Mouse (Mus musculus): ENCODE results near the gene Leng1. TPM values are rescaled to one million over a fixed set of nuclear protein-coding genes. Genes with fewer than 3 reads are reported as not detected.
A peak's percentile ranks its signal among the peaks of the same experiment; 100 is the strongest.

The Leng1 gene
- polyA plus RNA-seq, 1 experiment from 2014 or later: 10.5 TPM

DNA sequence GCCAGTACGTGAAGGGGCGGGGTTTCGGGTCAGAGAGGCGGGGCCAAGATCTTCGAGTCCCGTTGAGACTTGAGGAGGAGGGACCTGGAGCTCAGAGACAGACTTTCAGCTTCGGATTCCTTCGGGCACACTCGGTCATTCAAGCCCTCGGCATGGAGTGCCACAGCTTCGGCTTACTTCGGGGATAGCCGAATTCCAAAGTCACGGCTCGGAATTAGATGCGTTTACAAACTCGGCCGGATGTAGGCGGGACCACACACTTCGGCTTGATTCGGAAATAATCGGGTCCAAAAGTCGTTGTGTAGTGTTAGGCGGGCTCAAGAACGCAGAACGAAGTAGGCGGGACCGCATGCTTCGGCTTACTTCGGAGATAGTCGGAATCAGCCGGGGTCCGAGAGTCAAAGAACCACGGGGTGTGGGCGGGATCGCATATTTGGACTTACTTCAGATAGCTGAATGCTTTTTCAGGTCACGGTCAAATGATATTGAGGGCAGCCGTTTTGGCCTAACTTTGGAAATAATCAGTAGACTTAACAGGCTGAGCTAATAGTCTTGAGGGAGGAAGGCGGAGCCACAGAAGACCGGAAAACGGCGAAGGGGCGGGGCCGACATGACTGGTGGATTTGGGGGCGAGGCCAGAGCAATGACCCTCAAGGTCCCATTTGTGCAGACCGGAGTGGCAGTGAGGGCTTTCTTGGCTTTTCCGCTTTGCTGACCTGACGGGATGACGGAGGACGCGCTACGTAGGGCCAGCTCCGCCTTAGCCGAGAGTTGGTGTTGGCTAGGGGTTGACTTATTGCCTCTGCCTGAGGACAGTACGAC lies 27.6 kb upstream of the Leng1 start, which contains the start of gene Mboat7:
TSS of gene Mboat7 (minus strand) at position 537 of the 822 bp plus-strand sequence.
- WGBS: under 1% methylated on average over 55 of the region's 55 CpGs
- Histone ChIP-seq H3K4me1 (replicated peaks; ENCODE audit: control insufficient read depth, insufficient read depth, low read length) (peaks cover 19% of the 10 kb centered on the region), H3K4me2 (replicated peaks) (peak within 1 kb of the TSS; percentile 88), H3K4me3 (replicated peaks; ENCODE audit: low read length) (peak within 1 kb of the TSS; percentile 88), H3K27ac (peak within 1 kb of the TSS; percentile 93), H3K36me3 (replicated peaks; ENCODE audit: control insufficient read depth, insufficient read depth) (peaks cover 44% of the 10 kb centered on the region), H3K27me3 (ENCODE audit: control insufficient read depth, insufficient read depth, low read length) (no peaks in the 10 kb centered on the region), H3K9me3 (ENCODE audit: control insufficient read depth, low read length) (no peaks in the 10 kb centered on the region), H3K9ac (peak within 1 kb of the TSS; percentile 93)
- DNase-seq (ENCODE audit: low spot score): peak; percentile 98
- peak; percentile 94 for ATAC-seq (ENCODE audit: low FRiP score)

DNA sequence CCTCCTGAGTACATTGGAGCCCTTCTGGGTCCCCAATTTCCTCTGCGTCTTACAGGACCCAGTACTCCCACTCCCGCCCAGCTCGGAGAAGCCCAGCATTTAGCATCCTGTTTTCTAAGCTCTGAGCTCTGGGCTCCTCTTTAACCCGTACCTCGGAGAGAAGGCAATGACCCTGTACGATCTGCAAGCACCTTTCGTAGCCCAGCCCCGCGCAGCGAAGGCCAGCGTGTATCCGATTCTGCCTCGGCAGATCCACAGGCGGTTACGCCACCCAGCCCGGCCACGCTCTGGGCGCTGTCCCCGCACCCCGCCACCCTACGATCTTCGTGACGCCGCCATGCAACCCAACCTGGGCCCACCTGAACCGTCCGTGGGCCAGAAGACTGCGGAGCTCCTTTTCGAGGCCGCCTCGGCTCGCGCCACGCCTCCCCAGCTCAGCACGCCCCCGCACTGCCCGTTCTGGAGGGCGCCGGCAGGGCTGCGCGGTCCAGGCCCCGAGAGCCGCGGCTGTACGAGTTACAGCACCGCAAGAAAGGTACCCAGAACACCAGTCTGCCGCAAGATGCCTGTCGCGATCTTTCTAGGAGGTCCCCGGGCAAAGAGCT lies 26.8 kb upstream of the Leng1 start, which contains the start of gene Tsen34:
TSS of gene Tsen34 (plus strand) at position 482 of the 605 bp plus-strand sequence.
- peak within 1 kb of the TSS; percentile 88 for H3K4me2 ChIP-seq (replicated peaks)
- H3K4me3 ChIP-seq (replicated peaks; ENCODE audit: low read length): peak within 1 kb of the TSS; percentile 88
- under 1% methylated on average over 49 of the region's 49 CpGs for WGBS
- H3K27me3 ChIP-seq (ENCODE audit: control insufficient read depth, insufficient read depth, low read length): no peaks in the 10 kb centered on the region
- peak within 1 kb of the TSS; percentile 93 for H3K27ac ChIP-seq
- H3K9me3 ChIP-seq (ENCODE audit: control insufficient read depth, low read length): no peaks in the 10 kb centered on the region
- DNase-seq (ENCODE audit: low spot score) (no peak), ATAC-seq (ENCODE audit: low FRiP score) (no peak; the same call in 1 of the 2 replicates)
- peak within 1 kb of the TSS; percentile 93 for H3K9ac ChIP-seq
- peaks cover 40% of the 10 kb centered on the region for H3K36me3 ChIP-seq (replicated peaks; ENCODE audit: control insufficient read depth, insufficient read depth)
- peaks cover 19% of the 10 kb centered on the region for H3K4me1 ChIP-seq (replicated peaks; ENCODE audit: control insufficient read depth, insufficient read depth, low read length)

DNA sequence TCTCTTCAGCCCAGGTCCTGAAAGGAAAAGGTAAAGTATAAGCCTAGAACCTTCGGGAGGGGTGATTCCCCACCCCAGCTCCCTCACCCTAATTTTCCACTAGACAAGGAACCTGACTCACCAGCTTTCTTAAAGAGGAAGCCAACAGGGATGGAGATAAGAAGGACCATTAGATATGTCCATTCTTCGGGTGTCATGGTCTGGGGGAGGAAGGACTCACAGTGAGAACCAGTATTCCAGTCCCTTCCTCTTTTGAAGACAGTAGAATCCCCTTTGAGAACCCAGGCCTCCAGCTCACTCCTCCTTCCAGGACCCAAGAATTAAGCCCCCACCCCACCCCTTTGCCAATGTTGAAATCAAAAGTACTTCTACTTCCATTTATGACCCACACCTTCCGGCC lies 26.3 kb upstream of the Leng1 start:
- Histone ChIP-seq H3K9ac (peak overlapping the region; percentile 93), H3K4me3 (replicated peaks; ENCODE audit: low read length) (peak overlapping the region; percentile 88), H3K4me1 (replicated peaks; ENCODE audit: control insufficient read depth, insufficient read depth, low read length) (peaks cover 19% of the 10 kb centered on the region), H3K27me3 (ENCODE audit: control insufficient read depth, insufficient read depth, low read length) (no peaks in the 10 kb centered on the region), H3K9me3 (ENCODE audit: control insufficient read depth, low read length) (no peaks in the 10 kb centered on the region), H3K36me3 (replicated peaks; ENCODE audit: control insufficient read depth, insufficient read depth) (peaks cover 40% of the 10 kb centered on the region), H3K4me2 (replicated peaks) (peak overlapping the region; percentile 88), H3K27ac (peak overlapping the region; percentile 93; the same call in 1 of the 2 replicates)
- WGBS: 38% methylated on average over 3 of the region's 3 CpGs
- ATAC-seq (ENCODE audit: low FRiP score): no peak
- DNase-seq (ENCODE audit: low spot score): no peak

DNA sequence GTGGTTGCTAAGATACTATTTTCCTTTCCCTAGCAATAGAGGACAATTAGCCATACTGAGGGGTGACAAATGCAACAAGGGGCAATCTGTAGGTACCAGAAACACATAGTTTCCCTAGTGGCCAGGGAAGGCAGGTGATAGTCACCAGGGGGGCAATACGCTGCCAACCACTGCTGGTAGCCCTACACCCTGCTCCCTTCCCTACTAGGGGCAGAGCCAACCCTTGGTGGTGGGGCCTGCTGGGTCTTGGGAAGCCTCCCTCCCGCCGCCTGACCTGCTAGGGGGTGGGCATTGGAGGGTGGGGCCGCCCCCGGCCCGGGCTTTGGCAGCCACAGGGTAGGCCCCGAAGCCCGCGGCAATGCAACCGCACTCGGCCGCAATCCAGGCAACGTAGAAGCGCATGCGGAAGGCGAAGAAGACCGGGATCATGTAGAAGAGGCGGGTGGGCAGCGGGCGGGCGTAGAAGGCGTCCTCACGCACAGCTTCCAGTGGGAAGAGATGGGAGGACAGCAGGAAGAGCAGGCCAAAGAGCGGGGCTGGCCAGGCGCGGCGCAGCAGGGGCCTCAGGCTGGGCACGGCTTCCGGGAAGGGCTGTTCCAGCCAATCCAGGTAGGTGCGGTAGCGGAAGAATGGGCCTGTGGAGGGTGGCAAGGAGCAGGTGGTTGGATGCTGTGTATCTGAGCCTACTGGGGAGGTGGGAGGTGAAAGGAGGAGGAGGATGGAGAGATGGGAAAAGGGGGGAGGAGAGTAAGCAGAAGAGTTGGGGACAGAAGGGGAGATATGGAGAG lies 20.0 kb upstream of the Leng1 start:
- Histone ChIP-seq H3K4me2 (replicated peaks) (no peak overlapping the region), H3K36me3 (replicated peaks; ENCODE audit: control insufficient read depth, insufficient read depth) (peaks cover 62% of the 10 kb centered on the region), H3K4me1 (replicated peaks; ENCODE audit: control insufficient read depth, insufficient read depth, low read length) (peaks cover 10% of the 10 kb centered on the region; the same call in 1 of the 2 replicates), H3K9me3 (ENCODE audit: control insufficient read depth, low read length) (no peaks in the 10 kb centered on the region), H3K27ac (no peak overlapping the region), H3K4me3 (replicated peaks; ENCODE audit: low read length) (no peak overlapping the region), H3K9ac (no peak overlapping the region), H3K27me3 (ENCODE audit: control insufficient read depth, insufficient read depth, low read length) (no peaks in the 10 kb centered on the region)
- WGBS: 78% methylated on average over 31 of the region's 31 CpGs
- no peak for DNase-seq (ENCODE audit: low spot score)
- ATAC-seq (ENCODE audit: low FRiP score): 0 out of 2 replicates have a peak, but pooled peaks have one; percentile 21

DNA sequence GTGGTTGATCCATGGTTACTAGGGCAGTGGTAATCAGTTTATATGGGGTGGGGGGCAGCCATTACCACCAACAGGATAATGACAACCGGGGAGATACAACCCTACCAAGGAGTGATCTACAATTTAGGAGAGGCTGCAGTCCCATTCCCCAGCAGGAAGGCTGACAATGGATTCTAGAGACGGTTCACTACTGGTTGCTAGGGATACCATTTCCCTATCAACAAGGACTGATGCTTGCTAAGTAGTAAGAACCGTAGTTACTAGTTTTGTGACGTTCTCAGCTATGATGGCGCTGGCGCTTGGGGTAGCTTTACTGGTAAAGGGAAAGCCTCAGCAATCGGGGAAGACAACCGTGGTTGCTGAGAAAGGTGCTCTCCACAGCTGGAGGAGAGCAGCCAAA lies 19.1 kb upstream of the Leng1 start:
- no peaks in the 10 kb centered on the region for H3K9me3 ChIP-seq (ENCODE audit: control insufficient read depth, low read length)
- H3K4me3 ChIP-seq (replicated peaks; ENCODE audit: low read length): no peak overlapping the region
- no peaks in the 10 kb centered on the region for H3K27me3 ChIP-seq (ENCODE audit: control insufficient read depth, insufficient read depth, low read length)
- WGBS: 67% methylated on average over 8 of the region's 8 CpGs
- H3K4me2 ChIP-seq (replicated peaks): no peak overlapping the region
- DNase-seq (ENCODE audit: low spot score): no peak
- peak overlapping the region; percentile 73 for H3K27ac ChIP-seq
- ATAC-seq (ENCODE audit: low FRiP score): no peak
- H3K4me1 ChIP-seq (replicated peaks; ENCODE audit: control insufficient read depth, insufficient read depth, low read length): peaks cover 10% of the 10 kb centered on the region; the same call in 1 of the 2 replicates
- H3K36me3 ChIP-seq (replicated peaks; ENCODE audit: control insufficient read depth, insufficient read depth): peaks cover 62% of the 10 kb centered on the region
- no peak overlapping the region for H3K9ac ChIP-seq

DNA sequence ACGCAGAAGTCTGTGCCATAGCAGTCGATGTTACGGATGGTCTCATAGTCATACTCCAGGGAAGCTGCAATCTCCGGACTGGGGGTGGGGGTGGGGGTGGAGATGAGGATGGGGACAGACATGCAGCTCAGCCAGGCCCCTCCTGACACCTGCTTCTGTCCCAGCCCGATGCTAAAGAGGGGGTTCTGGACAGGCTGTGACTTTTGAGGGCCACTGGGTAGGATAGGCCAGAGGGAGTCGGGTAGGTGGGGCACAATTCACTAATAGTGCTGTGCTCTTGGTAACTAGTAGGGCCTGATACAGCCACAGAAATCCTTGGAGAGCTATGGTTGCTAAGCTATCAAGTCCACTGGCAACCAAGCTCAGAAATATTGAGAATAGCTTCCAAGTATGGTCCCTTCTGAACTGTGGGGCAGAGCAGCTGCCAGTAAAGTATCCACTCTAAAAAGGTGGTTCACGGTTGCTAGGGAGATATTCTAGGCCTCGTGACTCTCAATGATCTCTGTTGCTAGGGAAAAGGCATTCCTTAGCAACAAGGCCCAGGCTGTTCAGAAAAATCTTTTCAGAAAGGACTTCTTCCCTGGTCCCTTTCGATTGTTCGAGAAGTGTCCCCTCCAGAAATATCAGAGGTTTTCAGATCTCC lies 18.4 kb upstream of the Leng1 start:
- peak overlapping the region; percentile 73 for H3K27ac ChIP-seq
- H3K27me3 ChIP-seq (ENCODE audit: control insufficient read depth, insufficient read depth, low read length): no peaks in the 10 kb centered on the region
- no peaks in the 10 kb centered on the region for H3K9me3 ChIP-seq (ENCODE audit: control insufficient read depth, low read length)
- no peak overlapping the region for H3K4me2 ChIP-seq (replicated peaks)
- H3K36me3 ChIP-seq (replicated peaks; ENCODE audit: control insufficient read depth, insufficient read depth): peaks cover 63% of the 10 kb centered on the region
- DNase-seq (ENCODE audit: low spot score) (peak; percentile 53), ATAC-seq (ENCODE audit: low FRiP score) (peak; percentile 76)
- 48% methylated on average over 10 of the region's 10 CpGs for WGBS
- no peak overlapping the region for H3K4me3 ChIP-seq (replicated peaks; ENCODE audit: low read length)
- H3K4me1 ChIP-seq (replicated peaks; ENCODE audit: control insufficient read depth, insufficient read depth, low read length): peaks cover 10% of the 10 kb centered on the region; the same call in 1 of the 2 replicates
- H3K9ac ChIP-seq: no peak overlapping the region

DNA sequence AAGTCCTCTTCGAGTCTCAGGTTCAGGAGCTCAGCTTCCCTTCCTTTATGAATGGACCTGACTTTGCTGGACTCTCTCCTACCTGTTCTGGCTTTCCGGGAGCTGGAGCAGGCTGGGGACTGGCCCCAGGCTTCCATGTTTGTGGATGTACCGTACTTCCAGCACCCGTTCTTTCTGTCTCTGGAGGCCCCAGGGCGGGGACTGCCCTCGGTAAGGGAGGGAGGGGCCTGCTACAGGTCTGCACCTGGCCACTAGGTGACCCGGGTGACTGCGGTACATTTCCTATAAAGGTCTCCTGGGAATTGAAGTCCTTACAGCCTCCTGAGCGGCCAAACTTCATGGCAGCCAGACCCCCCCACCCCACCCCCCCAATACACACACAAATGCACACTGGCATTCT lies 11.7 kb upstream of the Leng1 start, which contains the start of gene Tmc4:
TSS of gene Tmc4 (minus strand) at position 212 of the 400 bp plus-strand sequence.
- ATAC-seq (ENCODE audit: low FRiP score) (no peak), DNase-seq (ENCODE audit: low spot score) (no peak)
- no peak within 1 kb of the TSS for H3K4me3 ChIP-seq (replicated peaks; ENCODE audit: low read length)
- no peak within 1 kb of the TSS for H3K9ac ChIP-seq
- 65% methylated on average over 9 of the region's 9 CpGs for WGBS
- H3K27ac ChIP-seq: no peak within 1 kb of the TSS
- H3K4me2 ChIP-seq (replicated peaks): no peak within 1 kb of the TSS
- H3K9me3 ChIP-seq (ENCODE audit: control insufficient read depth, low read length): no peaks in the 10 kb centered on the region
- H3K27me3 ChIP-seq (ENCODE audit: control insufficient read depth, insufficient read depth, low read length): no peaks in the 10 kb centered on the region
- no peaks in the 10 kb centered on the region for H3K4me1 ChIP-seq (replicated peaks; ENCODE audit: control insufficient read depth, insufficient read depth, low read length)
- peaks cover 31% of the 10 kb centered on the region for H3K36me3 ChIP-seq (replicated peaks; ENCODE audit: control insufficient read depth, insufficient read depth)

- no peak overlapping the region for H3K27ac ChIP-seq
- no peak overlapping the region for H3K4me2 ChIP-seq (replicated peaks)
- no peaks in the 10 kb centered on the region for H3K4me1 ChIP-seq (replicated peaks; ENCODE audit: control insufficient read depth, insufficient read depth, low read length)
- H3K9me3 ChIP-seq (ENCODE audit: control insufficient read depth, low read length): no peaks in the 10 kb centered on the region
- ATAC-seq (ENCODE audit: low FRiP score) (no peak), DNase-seq (ENCODE audit: low spot score) (no peak)
- no peaks in the 10 kb centered on the region for H3K27me3 ChIP-seq (ENCODE audit: control insufficient read depth, insufficient read depth, low read length)
- WGBS: 91% methylated on average over 12 of the region's 12 CpGs
- no peak overlapping the region for H3K9ac ChIP-seq
- no peak overlapping the region for H3K4me3 ChIP-seq (replicated peaks; ENCODE audit: low read length)
- H3K36me3 ChIP-seq (replicated peaks; ENCODE audit: control insufficient read depth, insufficient read depth): peaks cover 29% of the 10 kb centered on the region
These were observed 10.7 kb upstream of the Leng1 start for GRCm38 (mm10) chr7:3676371-3676770.
